Mouse (Mus musculus): ENCODE results near the gene Cped1. TPM values are rescaled to one million over a fixed set of nuclear protein-coding genes. Genes with fewer than 3 reads are reported as not detected.
"Not testable (repeated sequence)": the region's sequence is repeated elsewhere in the genome, so short reads cannot be mapped to it uniquely, and the experiment has no call there.

Gene Cped1
- polyA plus RNA-seq, 1 experiment from 2014 or later = 3.0 TPM

DNA sequence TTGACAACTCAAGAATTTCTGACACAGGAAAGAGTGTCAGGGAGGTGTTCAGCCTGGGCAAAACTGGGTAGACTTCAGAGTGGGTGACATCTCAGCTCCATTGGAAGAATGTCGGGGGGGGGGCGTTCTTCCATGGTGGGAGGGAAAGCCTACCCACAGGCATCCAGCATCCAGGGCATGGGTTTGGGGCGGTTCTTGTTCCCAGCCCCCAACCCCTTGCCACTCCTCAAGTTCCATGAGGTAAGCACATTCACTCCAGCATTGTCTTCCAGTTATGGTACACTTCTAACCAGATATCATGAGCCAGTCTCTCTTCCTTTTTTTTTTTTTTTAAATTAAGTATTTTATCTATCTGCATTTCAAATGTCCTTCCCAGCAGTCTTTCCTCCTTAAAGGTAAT lies 118.0 kb downstream of the Cped1 start:
- H3K4me2 ChIP-seq = no peak overlapping the region
- no peaks in the 10 kb centered on the region for H3K9me3 ChIP-seq (replicated peaks)
- 69% methylated on average over 3 of the region's 3 CpGs for WGBS
- H3K36me3 ChIP-seq (ENCODE audit: poor library complexity, severe bottlenecking) = no peaks in the 10 kb centered on the region
- H3K27ac ChIP-seq = no peak overlapping the region
- ATAC-seq = no peak
- no peak overlapping the region for H3K4me3 ChIP-seq
- peaks cover 5% of the 10 kb centered on the region; the same call in 1 of the 2 replicates for H3K4me1 ChIP-seq
- H3K9ac ChIP-seq = no peak overlapping the region
- H3K27me3 ChIP-seq = peaks cover 3% of the 10 kb centered on the region; the same call in 1 of the 2 replicates

DNA sequence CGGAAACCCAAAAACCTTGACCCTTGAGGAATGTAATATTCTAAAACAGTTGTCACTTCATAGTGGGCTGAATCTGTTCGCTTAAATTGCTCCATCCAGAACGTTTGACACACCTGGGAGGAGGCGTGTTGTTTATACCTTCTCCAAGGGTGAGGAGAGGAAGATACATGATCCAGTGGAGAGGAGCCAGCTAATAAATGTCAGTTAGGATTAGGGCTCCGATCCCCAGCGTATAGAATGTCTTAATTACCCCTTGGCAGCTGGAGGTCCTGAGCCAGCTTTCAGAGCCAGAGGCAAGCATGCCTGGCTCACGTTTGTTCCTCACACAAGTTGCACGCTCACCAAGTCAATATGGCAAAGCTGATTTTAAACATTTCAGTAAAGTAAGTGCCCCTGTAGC lies 118.5 kb downstream of the Cped1 start:
- H3K4me1 ChIP-seq = peaks cover 5% of the 10 kb centered on the region; the same call in 1 of the 2 replicates
- 8% methylated on average over 8 of the region's 8 CpGs for WGBS
- peak; percentile 41; the same call in 1 of the 2 replicates for ATAC-seq

DNA sequence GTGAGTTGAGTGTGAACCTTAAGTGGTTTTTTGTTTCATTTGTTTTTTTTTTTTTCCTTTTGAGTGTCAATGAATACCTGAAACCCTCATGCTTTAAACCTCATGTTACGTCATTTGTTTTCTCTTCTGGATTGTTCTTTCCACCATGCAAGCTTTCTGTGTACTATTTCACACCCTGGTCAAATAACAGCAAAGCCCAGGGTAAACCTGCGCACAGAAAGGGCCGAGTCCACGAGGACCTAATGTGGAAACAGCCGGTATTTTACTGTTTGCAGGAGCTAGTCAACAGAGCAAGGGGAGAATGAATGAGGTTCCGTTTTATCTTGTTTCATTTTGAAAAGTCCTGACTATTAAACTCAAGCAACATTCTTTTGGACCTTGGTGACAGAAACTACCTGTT lies 128.4 kb downstream of the Cped1 start:
- Histone ChIP-seq H3K4me2 (no peak overlapping the region), H3K9ac (no peak overlapping the region), H3K4me3 (no peak overlapping the region), H3K27ac (no peak overlapping the region), H3K9me3 (replicated peaks) (no peaks in the 10 kb centered on the region), H3K27me3 (no peaks in the 10 kb centered on the region), H3K36me3 (ENCODE audit: poor library complexity, severe bottlenecking) (no peaks in the 10 kb centered on the region), H3K4me1 (no peaks in the 10 kb centered on the region)
- ATAC-seq = no peak
- 84% methylated on average over 6 of the region's 6 CpGs for WGBS

More for the DNA sequence above, 118.5 kb downstream of the Cped1 start:
- H3K4me2 ChIP-seq = no peak overlapping the region
- no peak overlapping the region for H3K4me3 ChIP-seq
- no peaks in the 10 kb centered on the region for H3K36me3 ChIP-seq (ENCODE audit: poor library complexity, severe bottlenecking)
- peaks cover 3% of the 10 kb centered on the region; the same call in 1 of the 2 replicates for H3K27me3 ChIP-seq
- H3K9me3 ChIP-seq (replicated peaks) = no peaks in the 10 kb centered on the region
- H3K9ac ChIP-seq = no peak overlapping the region
- H3K27ac ChIP-seq = no peak overlapping the region

DNA sequence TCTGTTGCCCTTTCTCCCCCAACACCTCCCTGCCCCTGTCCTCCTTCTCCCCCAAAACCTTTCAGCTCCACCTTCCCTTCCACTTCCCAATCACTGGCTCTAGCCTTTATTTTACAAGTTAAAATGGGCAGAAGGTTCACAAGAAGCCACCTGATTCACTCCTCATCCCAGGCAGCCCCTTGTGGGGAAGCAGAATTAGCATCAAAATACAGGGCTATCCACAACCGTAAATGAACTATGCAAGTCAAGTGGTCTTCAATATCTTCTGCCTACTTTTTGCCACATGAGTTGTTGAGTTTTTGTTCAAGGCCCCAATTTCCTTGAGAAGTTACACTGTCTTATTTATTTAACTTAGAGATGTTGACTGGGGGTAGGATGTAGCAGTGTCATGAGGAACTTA lies 131.0 kb downstream of the Cped1 start:
- no peak overlapping the region for H3K4me3 ChIP-seq
- no peak for ATAC-seq
- H3K9ac ChIP-seq = no peak overlapping the region
- no peak overlapping the region for H3K4me2 ChIP-seq
- no peak overlapping the region for H3K27ac ChIP-seq
- no peaks in the 10 kb centered on the region for H3K4me1 ChIP-seq
- no peaks in the 10 kb centered on the region for H3K36me3 ChIP-seq (ENCODE audit: poor library complexity, severe bottlenecking)
- H3K9me3 ChIP-seq (replicated peaks) = no peaks in the 10 kb centered on the region
- no peaks in the 10 kb centered on the region for H3K27me3 ChIP-seq
- whole genome bisulfite sequencing = 71% methylated on average over 1 of the region's 1 CpGs

DNA sequence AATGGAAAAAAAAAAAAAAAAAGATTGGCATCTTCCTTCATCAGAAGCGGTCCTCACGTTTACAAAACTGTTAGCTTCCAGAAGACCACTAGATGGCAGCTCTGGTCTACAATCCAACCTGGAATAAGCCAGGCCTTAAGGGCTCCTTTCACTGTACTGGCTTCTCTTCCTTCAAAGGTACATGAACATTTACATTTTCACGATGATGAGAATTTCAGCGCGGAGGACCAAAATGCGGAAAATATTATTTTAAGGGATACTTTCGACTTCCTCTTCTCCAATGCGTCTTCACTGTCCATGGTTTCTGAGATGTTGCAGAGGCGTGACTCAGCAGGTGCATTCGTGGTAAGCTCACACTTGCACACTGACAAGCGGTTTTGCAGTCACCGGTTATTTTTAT lies 136.4 kb downstream of the Cped1 start:
- no peaks in the 10 kb centered on the region for H3K4me1 ChIP-seq
- H3K4me2 ChIP-seq = peak overlapping the region; percentile 27; the same call in 1 of the 2 replicates
- no peak overlapping the region for H3K4me3 ChIP-seq
- no peaks in the 10 kb centered on the region for H3K9me3 ChIP-seq (replicated peaks)
- no peak overlapping the region for H3K27ac ChIP-seq
- H3K9ac ChIP-seq = no peak overlapping the region
- WGBS = 35% methylated on average over 12 of the region's 12 CpGs
- no peaks in the 10 kb centered on the region for H3K27me3 ChIP-seq
- H3K36me3 ChIP-seq (ENCODE audit: poor library complexity, severe bottlenecking) = no peaks in the 10 kb centered on the region
- peak; percentile 91 for ATAC-seq

DNA sequence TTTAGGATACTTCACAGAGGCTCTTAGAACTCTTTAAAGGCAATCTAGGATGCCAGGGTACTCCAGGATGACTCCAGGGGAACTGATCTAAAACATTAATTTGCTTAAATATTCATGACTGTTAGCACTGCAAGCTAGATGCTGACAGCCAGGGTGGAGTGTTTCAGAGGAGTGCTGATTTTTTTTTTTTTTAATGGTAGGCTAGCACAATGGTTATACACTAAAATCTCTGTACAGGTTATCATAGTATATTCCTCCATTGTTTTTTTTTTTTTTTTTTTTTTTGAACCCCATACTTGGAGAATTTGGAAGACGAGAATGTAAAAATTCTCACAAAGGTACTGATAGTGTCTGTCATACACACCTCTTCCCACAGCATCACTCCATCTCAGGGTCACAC lies 137.0 kb downstream of the Cped1 start:
- no peaks in the 10 kb centered on the region for H3K9me3 ChIP-seq (replicated peaks)
- H3K4me3 ChIP-seq = no peak overlapping the region
- no peak overlapping the region for H3K9ac ChIP-seq
- no peaks in the 10 kb centered on the region for H3K36me3 ChIP-seq (ENCODE audit: poor library complexity, severe bottlenecking)
- no peak overlapping the region for H3K27ac ChIP-seq
- ATAC-seq = no peak
- H3K27me3 ChIP-seq = no peaks in the 10 kb centered on the region
- H3K4me1 ChIP-seq = no peaks in the 10 kb centered on the region
- H3K4me2 ChIP-seq = no peak overlapping the region
- WGBS = 96% methylated on average over 1 of the region's 1 CpGs

DNA sequence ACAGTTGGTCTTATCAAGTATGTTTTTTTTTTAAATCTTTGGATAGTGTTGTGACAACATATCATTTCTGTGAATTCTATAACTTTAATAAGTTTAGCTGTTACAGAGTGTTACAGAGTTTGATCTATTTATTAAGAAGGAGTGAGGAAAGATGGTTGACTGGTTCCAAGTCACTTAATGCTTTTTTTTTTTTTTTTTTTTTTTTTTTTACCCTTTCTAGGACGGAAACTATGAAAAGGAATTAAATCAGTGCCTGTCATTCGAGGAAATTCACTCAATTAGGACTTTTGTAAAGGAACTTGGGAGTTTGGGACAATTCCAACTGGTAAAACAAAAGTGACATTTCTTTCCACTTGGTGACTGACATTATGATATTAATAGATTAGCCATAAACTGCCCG lies 137.6 kb downstream of the Cped1 start:
- WGBS = 45% methylated on average over 3 of the region's 3 CpGs
- ATAC-seq = no peak

DNA sequence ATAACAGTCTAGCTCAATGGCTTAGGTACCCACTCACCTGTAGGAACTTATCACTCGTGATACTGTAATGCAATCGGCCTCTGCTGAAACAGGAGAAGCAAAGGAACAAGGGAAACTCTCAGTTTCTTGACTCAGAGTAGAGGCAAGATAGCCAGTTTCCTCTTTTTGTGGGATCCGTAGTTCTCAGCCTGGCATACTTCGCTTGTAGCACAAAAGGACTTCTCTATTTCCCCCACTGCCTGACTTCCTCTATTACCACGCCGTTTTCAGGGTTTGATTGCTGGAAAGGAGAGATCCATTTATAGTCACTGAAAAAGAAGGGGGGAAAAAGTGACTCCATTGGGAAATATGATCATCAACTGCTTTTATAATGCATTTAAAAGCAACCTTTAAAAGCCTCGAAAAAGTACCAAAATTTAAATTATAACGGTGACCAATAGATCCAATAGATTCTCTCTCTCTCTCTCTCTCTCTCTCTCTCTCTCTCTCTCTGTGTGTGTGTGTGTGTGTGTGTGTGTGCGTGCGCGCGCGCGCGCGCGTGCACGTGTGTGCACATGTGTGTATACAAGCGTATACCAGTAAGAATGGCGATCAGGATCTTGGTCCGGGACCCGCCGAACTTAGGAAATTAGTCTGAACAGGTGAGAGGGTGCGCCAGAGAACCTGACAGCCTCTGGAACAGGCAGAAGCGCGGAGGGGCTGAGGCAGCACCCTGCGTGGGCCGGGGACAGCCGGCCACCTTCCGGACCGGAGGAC lies 139.0 kb downstream of the Cped1 start:
- 93% methylated on average over 24 of the region's 31 CpGs for WGBS
- H3K4me3 ChIP-seq; H3K27ac ChIP-seq; ATAC-seq; H3K36me3 ChIP-seq (ENCODE audit: poor library complexity, severe bottlenecking); H3K27me3 ChIP-seq; H3K9ac ChIP-seq; H3K4me2 ChIP-seq; H3K4me1 ChIP-seq; H3K9me3 ChIP-seq (replicated peaks): not testable (repeated sequence)

More for the DNA sequence above, 137.6 kb downstream of the Cped1 start:
- H3K9me3 ChIP-seq (replicated peaks) = no peaks in the 10 kb centered on the region
- no peak overlapping the region for H3K4me2 ChIP-seq
- H3K27ac ChIP-seq = no peak overlapping the region
- H3K27me3 ChIP-seq = no peaks in the 10 kb centered on the region
- no peaks in the 10 kb centered on the region for H3K36me3 ChIP-seq (ENCODE audit: poor library complexity, severe bottlenecking)
- H3K9ac ChIP-seq = no peak overlapping the region
- no peak overlapping the region for H3K4me3 ChIP-seq
- H3K4me1 ChIP-seq = no peaks in the 10 kb centered on the region

DNA sequence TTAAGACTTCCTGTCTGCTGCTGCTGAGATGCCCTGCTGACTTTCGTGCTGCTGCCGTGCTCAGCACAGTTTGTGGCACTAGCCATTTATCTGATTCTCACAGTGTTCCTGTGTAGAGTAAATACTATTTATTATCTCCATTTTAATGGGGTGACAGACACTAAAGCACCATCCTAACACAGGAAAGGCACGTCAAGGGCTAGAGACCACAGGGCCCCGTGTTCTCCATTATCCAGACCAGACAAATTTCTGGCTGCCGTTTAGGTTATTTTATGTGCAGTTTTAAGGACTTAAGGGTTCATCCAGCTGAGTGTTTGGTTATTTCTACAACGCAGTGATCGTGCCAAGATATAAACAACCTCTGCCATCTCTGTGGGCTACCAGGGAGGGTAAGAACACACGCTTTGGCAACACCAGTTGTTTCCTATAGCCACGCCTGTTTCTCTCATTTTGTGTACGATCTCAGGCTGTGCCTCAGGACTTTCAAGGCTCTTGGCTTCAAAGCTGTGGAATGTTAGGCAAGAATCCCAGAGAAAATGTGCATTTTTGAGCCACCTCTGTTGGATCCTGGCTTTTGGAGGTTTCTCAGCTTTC lies 149.4 kb downstream of the Cped1 start:
- H3K9ac ChIP-seq = no peak overlapping the region
- no peaks in the 10 kb centered on the region for H3K4me1 ChIP-seq
- ATAC-seq = no peak
- WGBS = 82% methylated on average over 10 of the region's 10 CpGs
- no peak overlapping the region for H3K27ac ChIP-seq
- H3K9me3 ChIP-seq (replicated peaks) = no peaks in the 10 kb centered on the region
- H3K27me3 ChIP-seq = no peaks in the 10 kb centered on the region
- no peaks in the 10 kb centered on the region for H3K36me3 ChIP-seq (ENCODE audit: poor library complexity, severe bottlenecking)
- H3K4me3 ChIP-seq = no peak overlapping the region
- H3K4me2 ChIP-seq = no peak overlapping the region

DNA sequence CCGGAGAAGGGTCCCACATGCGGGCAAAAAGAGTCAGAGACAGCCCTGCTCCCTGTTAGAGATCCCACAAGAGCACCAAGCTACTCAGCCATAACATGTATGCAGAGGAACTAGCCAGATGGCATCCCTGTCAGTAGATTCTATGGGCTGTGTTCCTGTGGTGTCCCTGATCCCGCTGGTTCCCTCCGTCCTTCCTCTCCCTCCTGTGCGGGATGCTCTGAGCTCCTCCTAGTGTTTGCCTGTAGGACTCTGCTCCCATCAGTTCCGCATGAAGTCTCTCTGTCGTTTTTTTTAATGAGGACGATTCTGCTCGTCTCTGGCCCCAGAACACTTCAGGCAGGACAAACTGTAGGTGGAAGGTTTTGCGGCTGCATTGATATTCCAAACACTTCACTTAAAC lies 151.1 kb downstream of the Cped1 start:
- no peak overlapping the region for H3K4me3 ChIP-seq
- no peaks in the 10 kb centered on the region for H3K27me3 ChIP-seq
- H3K4me2 ChIP-seq = no peak overlapping the region
- H3K27ac ChIP-seq = no peak overlapping the region
- no peaks in the 10 kb centered on the region for H3K4me1 ChIP-seq
- H3K36me3 ChIP-seq (ENCODE audit: poor library complexity, severe bottlenecking) = no peaks in the 10 kb centered on the region
- ATAC-seq = no peak
- no peaks in the 10 kb centered on the region for H3K9me3 ChIP-seq (replicated peaks)
- H3K9ac ChIP-seq = no peak overlapping the region
- 47% methylated on average over 10 of the region's 10 CpGs for WGBS

DNA sequence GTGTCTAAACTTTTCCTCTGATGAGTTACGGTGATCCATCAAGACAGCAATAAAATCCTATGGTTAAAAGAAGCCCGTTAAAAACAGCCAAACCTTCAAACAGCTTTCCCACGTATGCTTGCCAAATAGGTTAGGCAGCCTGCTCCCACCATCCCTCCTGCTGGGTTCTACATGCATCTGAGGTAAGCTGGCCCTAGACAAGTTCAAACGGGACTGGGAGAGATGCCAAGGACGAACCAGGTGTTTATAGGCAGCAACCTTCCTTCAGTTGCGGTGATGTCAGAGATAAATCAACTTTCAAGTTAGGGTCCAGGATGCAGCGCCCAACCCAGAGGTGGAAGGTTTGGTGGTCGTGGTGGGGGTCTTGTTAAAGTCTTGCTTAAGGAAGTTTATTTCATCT lies 155.1 kb downstream of the Cped1 start:
- no peak overlapping the region for H3K4me2 ChIP-seq
- no peaks in the 10 kb centered on the region for H3K27me3 ChIP-seq
- H3K27ac ChIP-seq = no peak overlapping the region
- no peaks in the 10 kb centered on the region for H3K4me1 ChIP-seq
- no peak overlapping the region for H3K9ac ChIP-seq
- H3K9me3 ChIP-seq (replicated peaks) = no peaks in the 10 kb centered on the region
- no peak for ATAC-seq
- 71% methylated on average over 8 of the region's 8 CpGs for WGBS
- no peak overlapping the region for H3K4me3 ChIP-seq
- H3K36me3 ChIP-seq (ENCODE audit: poor library complexity, severe bottlenecking) = no peaks in the 10 kb centered on the region

DNA sequence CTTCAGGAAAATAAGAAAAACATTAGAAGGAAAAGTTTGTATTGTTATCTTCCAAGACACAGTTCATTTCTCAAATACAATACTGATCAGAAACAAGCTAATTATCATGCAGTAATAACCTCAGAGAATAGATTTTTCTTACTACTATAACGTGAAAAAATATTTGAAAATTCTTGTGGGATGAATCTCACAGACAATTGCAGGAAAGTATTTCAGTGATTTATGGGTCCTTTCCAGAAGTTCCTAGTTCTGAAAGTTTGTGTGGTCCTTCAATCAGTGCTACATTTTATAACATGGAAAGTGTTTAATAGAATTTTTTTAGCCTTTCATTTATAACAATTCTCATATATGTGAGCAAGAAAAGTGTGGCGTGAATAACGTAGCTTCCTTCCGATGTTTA lies 161.5 kb downstream of the Cped1 start:
- H3K36me3 ChIP-seq (ENCODE audit: poor library complexity, severe bottlenecking) = no peaks in the 10 kb centered on the region
- H3K9ac ChIP-seq = no peak overlapping the region
- no peak overlapping the region for H3K4me2 ChIP-seq
- 90% methylated on average over 4 of the region's 4 CpGs for WGBS
- no peaks in the 10 kb centered on the region for H3K4me1 ChIP-seq
- no peaks in the 10 kb centered on the region for H3K27me3 ChIP-seq
- H3K27ac ChIP-seq = no peak overlapping the region
- ATAC-seq = no peak
- no peak overlapping the region for H3K4me3 ChIP-seq
- no peaks in the 10 kb centered on the region for H3K9me3 ChIP-seq (replicated peaks)

DNA sequence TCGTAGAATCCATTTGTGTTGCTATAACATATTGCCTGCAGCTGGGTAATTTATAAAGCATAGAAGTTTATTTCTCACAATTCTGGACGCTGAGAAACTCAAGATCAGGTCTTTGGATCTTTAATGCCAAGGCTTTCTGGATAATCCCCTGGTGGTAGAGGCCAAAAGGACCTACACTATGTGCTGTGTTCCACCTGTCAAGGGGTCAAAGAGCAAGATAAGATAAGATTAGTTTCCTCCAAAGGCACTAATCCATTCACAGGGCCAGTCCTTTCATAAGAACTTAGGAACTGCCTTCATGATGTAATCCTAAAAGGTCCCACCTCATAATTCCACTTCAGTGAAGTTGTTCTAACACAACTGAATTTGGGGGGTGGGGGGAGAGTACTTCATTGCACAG lies 162.8 kb downstream of the Cped1 start:
- ATAC-seq = no peak
- H3K4me3 ChIP-seq = no peak overlapping the region
- no peak overlapping the region for H3K9ac ChIP-seq
- H3K27me3 ChIP-seq = no peaks in the 10 kb centered on the region
- no peak overlapping the region for H3K4me2 ChIP-seq
- 71% methylated on average over 2 of the region's 2 CpGs for WGBS
- H3K27ac ChIP-seq = no peak overlapping the region
- H3K36me3 ChIP-seq (ENCODE audit: poor library complexity, severe bottlenecking) = no peaks in the 10 kb centered on the region
- no peaks in the 10 kb centered on the region for H3K4me1 ChIP-seq
- H3K9me3 ChIP-seq (replicated peaks) = no peaks in the 10 kb centered on the region
